Mouse (Mus musculus) olfactory bulb, adult 2 months (tissue): ENCODE measurements around the gene Haus3.

Source experiments
- CTCF ChIP-seq: fragments of 200-500 bp; IDR thresholded peaks from 2 replicates; pipeline ENCODE4 v1.5.1; 2012; ENCODE audit warnings: low read depth, mild to moderate bottlenecking, low read length, moderate library complexity; ENCODE audit not compliant: insufficient read depth
- POLR2A ChIP-seq: fragments of 200-500 bp; IDR thresholded peaks from 2 replicates; pipeline ENCODE4 v1.6.1; 2012; ENCODE audit warnings: mild to moderate bottlenecking, low read depth, low read length, moderate library complexity; ENCODE audit not compliant: insufficient read depth

DNA sequence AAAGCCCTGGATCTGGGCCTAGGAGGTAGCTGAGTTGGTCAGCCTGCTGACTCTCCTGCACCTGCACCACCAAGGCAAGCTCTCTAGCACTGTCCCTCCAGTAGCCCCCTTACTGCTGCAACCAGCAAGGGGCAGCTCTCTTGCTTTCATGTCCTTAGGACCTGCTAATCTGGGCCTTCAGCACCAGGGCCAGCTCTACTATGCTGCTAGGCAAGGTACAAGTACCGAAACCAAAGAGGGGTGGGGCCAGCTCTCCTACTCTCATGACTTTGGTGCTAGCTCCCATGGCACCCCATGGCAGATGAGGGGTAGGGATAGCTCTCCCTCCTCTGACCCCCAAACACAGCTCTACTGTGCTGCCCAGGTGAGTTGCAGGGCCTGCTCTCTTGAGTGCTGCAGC, 45.2 kb downstream of the Haus3 start:
- TF ChIP-seq POLR2A (no peak), CTCF (no peak)
